Mouse (Mus musculus) forebrain, postnatal 0 days (tissue): Measurements from ENCODE around the gene Lrsam1. TPM values are rescaled to one million over a fixed set of nuclear protein-coding genes. Genes with fewer than 3 reads are reported as not detected.
A peak's percentile ranks its signal among the peaks of the same experiment; 100 is the strongest.

Experiments used
- ATAC-seq: fragments of 200-750 bp; cut with Nextera tagmentation; 2 replicates; pipeline ENCODE4 v1.8.0; 2017; ENCODE audit warnings: mild to moderate bottlenecking, moderate library complexity
- DNase-seq: peaks from one replicate; pipeline ENCODE4 v3.0.0-alpha.2; 2015
- H3K27ac ChIP-seq: fragments of 300-500 bp; sonication (generic); 2 replicates; pipeline ENCODE4 v1.5.1; 2014; ENCODE audit warnings: low read depth, mild to moderate bottlenecking, antibody characterized with exemption, low read length, moderate library complexity, mixed read lengths
- H3K27me3 ChIP-seq: fragments of 300-500 bp; sonication (generic); 2 replicates; pipeline ENCODE4 v1.6.1; 2014; ENCODE audit warnings: mild to moderate bottlenecking, low read length, mixed read lengths; ENCODE audit not compliant: insufficient read depth
- H3K36me3 ChIP-seq: fragments of 300-500 bp; sonication (generic); 2 replicates; pipeline ENCODE4 v1.6.1; 2014; ENCODE audit warnings: mild to moderate bottlenecking, moderate library complexity; ENCODE audit not compliant: insufficient read depth
- H3K4me1 ChIP-seq: fragments of 300-500 bp; sonication (generic); 2 replicates; pipeline ENCODE4 v1.6.1; 2014; ENCODE audit warnings: antibody characterized with exemption; ENCODE audit not compliant: insufficient read depth
- H3K4me2 ChIP-seq: fragments of 300-500 bp; sonication (generic); 2 replicates; pipeline ENCODE4 v1.6.1; 2014; ENCODE audit warnings: low read depth, mild to moderate bottlenecking, moderate library complexity
- H3K4me3 ChIP-seq: fragments of 300-500 bp; sonication (generic); 2 replicates; pipeline ENCODE4 v1.5.1; 2014; ENCODE audit warnings: low read depth, low read length, mixed read lengths
- H3K9ac ChIP-seq: fragments of 300-500 bp; sonication (generic); 2 replicates; pipeline ENCODE4 v1.6.1; 2014; ENCODE audit warnings: mild to moderate bottlenecking
- H3K9me3 ChIP-seq: fragments of 300-500 bp; sonication (generic); 2 replicates; pipeline ENCODE4 v1.6.1; 2016; ENCODE audit warnings: low read length
- CTCF ChIP-seq: sonication (generic); IDR thresholded peaks from 2 replicates; pipeline ENCODE4 v1.5.1; 2016; ENCODE audit warnings: antibody characterized with exemption, control low read depth, low read depth
- WGBS: fragments of 180-500 bp; shearing (Covaris S2); extraction: QIAGEN DNeasy Blood & Tissue Kit; methylation state at CpG from one replicate; pipeline ENCODE4 v1.1.7; 2014; 5-methylcytosine and 5-hydroxymethylcytosine counted together
- polyA plus RNA-seq: library from polyadenylated mRNA; unstranded; fragments of >200 nt; fragmentation: Nextera tagmentation; extraction: Ambion mirVana; gene quantifications from 2 replicates; pipeline ENCODE4 v1.2.1, GENCODE M21; 2015
- total RNA-seq: library from RNA; depleted of rRNA; stranded (reverse); fragments of >200 nt; gene quantifications from 2 replicates; pipeline ENCODE4 v1.2.3, GENCODE M21; 2014

Gene Lrsam1
- total and polyA plus RNA-seq, 2 experiments from 2014 or later, result 17.4 to 28.7 TPM

- H3K27ac ChIP-seq, result peak overlapping the region; percentile 67
- no peak for TF ChIP-seq CTCF
- H3K9me3 ChIP-seq, result no peaks in the 10 kb centered on the region
- 0 out of 2 replicates have a peak, but pooled peaks cover 2% of the 10 kb centered on the region for H3K36me3 ChIP-seq
- peak overlapping the region; percentile 10; the same call in 1 of the 2 replicates for H3K9ac ChIP-seq
- peak; percentile 38 for DNase-seq
- no peak overlapping the region for H3K4me2 ChIP-seq
- H3K4me3 ChIP-seq, result no peak overlapping the region
- ATAC-seq, result peak; percentile 61
- H3K27me3 ChIP-seq, result no peaks in the 10 kb centered on the region
- 28% methylated on average over 8 of the region's 8 CpGs for WGBS
- H3K4me1 ChIP-seq, result peaks cover 9% of the 10 kb centered on the region; the same call in 1 of the 2 replicates
Measured at GRCm38 (mm10) chr2:32895606-32896106, 65.8 kb downstream of the Lrsam1 start.

GRCm38 (mm10) chr2:32894097-32894496 lies 67.3 kb downstream of the Lrsam1 start:
- no peak for TF ChIP-seq CTCF

DNA sequence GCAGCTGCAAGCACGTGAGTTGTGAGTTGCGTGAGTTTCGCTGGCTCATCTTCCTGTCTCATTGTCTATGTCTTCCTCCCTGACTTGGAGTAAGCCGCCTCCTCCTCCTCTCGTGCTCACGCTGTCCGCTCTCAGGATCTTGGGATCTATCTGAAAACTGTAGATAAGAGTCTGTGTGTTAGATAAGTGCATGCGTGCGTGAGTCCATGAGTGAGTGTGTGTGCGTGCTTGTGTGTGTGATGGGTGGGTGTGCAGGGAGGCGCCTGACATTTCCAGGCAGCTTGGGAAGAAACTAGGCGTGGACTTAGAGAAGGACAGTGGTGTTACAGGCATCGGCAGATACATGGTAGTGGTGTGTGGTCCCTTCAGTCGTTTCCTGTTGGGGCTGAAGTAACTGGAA lies 68.9 kb downstream of the Lrsam1 start:
- H3K4me2 ChIP-seq, result no peak overlapping the region
- no peak for ATAC-seq

More at GRCm38 (mm10) chr2:32894097-32894496, 67.3 kb downstream of the Lrsam1 start:
- H3K9ac ChIP-seq, result no peak overlapping the region
- H3K27ac ChIP-seq, result no peak overlapping the region
- no peak for DNase-seq
- H3K36me3 ChIP-seq, result 0 out of 2 replicates have a peak, but pooled peaks cover 2% of the 10 kb centered on the region
- no peaks in the 10 kb centered on the region for H3K27me3 ChIP-seq
- no peaks in the 10 kb centered on the region for H3K9me3 ChIP-seq
- ATAC-seq, result no peak
- peaks cover 9% of the 10 kb centered on the region; the same call in 1 of the 2 replicates for H3K4me1 ChIP-seq
- WGBS, result 77% methylated on average over 2 of the region's 2 CpGs
- no peak overlapping the region for H3K4me2 ChIP-seq
- no peak overlapping the region for H3K4me3 ChIP-seq

DNA sequence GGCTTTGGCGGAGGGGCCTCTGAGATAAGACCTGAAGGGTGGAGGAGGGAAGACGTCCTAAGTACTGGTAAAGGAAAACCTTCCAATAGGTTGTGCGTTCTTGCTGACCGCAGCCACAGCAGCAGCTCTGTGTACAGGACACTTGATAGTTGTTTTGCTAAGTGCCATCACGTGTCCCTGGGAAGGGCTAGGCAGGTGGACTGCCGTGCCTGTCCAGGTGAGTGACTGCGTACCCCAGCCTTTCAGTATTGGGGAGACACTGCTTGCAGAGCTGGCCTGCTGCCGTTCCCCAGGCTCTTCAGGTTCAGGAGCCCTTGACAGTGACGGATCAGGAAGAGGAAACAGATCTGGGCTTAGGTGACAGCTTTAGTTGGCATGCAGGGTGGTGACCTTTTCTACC lies 70.1 kb downstream of the Lrsam1 start:
- no peak for ATAC-seq
- no peak overlapping the region for H3K9ac ChIP-seq
- TF ChIP-seq CTCF, result no peak
- no peaks in the 10 kb centered on the region for H3K27me3 ChIP-seq
- no peak overlapping the region for H3K27ac ChIP-seq
- no peaks in the 10 kb centered on the region for H3K9me3 ChIP-seq
- WGBS, result 75% methylated on average over 9 of the region's 9 CpGs
- H3K4me3 ChIP-seq, result no peak overlapping the region
- no peak for DNase-seq
- peaks cover 11% of the 10 kb centered on the region; the same call in 1 of the 2 replicates for H3K4me1 ChIP-seq
- H3K36me3 ChIP-seq, result 0 out of 2 replicates have a peak, but pooled peaks cover 2% of the 10 kb centered on the region
- H3K4me2 ChIP-seq, result no peak overlapping the region

More for the DNA sequence above, 68.9 kb downstream of the Lrsam1 start:
- TF ChIP-seq CTCF, result no peak
- DNase-seq, result no peak
- no peaks in the 10 kb centered on the region for H3K9me3 ChIP-seq
- H3K27me3 ChIP-seq, result no peaks in the 10 kb centered on the region
- no peak overlapping the region for H3K4me3 ChIP-seq
- WGBS, result 92% methylated on average over 14 of the region's 14 CpGs
- H3K9ac ChIP-seq, result no peak overlapping the region
- H3K4me1 ChIP-seq, result peaks cover 12% of the 10 kb centered on the region; the same call in 1 of the 2 replicates
- H3K27ac ChIP-seq, result no peak overlapping the region
- H3K36me3 ChIP-seq, result 0 out of 2 replicates have a peak, but pooled peaks cover 2% of the 10 kb centered on the region

GRCm38 (mm10) chr2:32890280-32890679 lies 71.1 kb downstream of the Lrsam1 start:
- Histone ChIP-seq H3K9ac (no peak overlapping the region), H3K4me2 (no peak overlapping the region), H3K36me3 (0 out of 2 replicates have a peak, but pooled peaks cover 2% of the 10 kb centered on the region), H3K27ac (no peak overlapping the region), H3K27me3 (no peaks in the 10 kb centered on the region), H3K9me3 (no peaks in the 10 kb centered on the region), H3K4me3 (no peak overlapping the region), H3K4me1 (0 out of 2 replicates have a peak, but pooled peaks cover 3% of the 10 kb centered on the region)
- 68% methylated on average over 3 of the region's 3 CpGs for WGBS
- no peak for TF ChIP-seq CTCF
- ATAC-seq (no peak), DNase-seq (no peak)

- Histone ChIP-seq H3K4me1 (peaks cover 3% of the 10 kb centered on the region; the same call in 1 of the 2 replicates), H3K9ac (no peak overlapping the region), H3K9me3 (no peaks in the 10 kb centered on the region), H3K27me3 (no peaks in the 10 kb centered on the region), H3K36me3 (no peaks in the 10 kb centered on the region), H3K27ac (no peak overlapping the region), H3K4me2 (no peak overlapping the region), H3K4me3 (no peak overlapping the region)
- DNase-seq (no peak), ATAC-seq (no peak)
- 41% methylated on average over 3 of the region's 3 CpGs for WGBS
- TF ChIP-seq CTCF, result no peak
Measured at GRCm38 (mm10) chr2:32888551-32888950, 72.9 kb downstream of the Lrsam1 start.

DNA sequence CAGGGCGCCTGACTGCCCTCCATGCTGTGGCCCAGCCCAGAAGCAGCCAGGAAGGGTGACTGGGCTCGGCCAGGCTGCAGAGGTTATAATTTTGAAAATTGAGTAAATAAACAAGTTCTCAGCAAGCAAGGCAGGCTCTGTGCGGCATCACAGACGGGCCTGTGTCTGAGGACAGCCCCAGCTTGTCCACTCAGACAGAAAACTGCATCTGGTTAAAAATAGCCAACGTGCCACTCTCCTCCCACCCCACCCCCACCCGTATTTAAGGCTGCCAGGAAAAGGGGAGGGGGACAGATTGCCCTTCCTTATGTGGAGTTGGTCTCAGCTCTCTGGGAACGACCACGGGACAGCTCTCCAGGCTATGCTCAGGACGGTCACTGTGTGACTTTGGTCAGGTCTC lies 73.4 kb downstream of the Lrsam1 start:
- H3K9ac ChIP-seq, result no peak overlapping the region
- H3K4me3 ChIP-seq, result no peak overlapping the region
- H3K9me3 ChIP-seq, result no peaks in the 10 kb centered on the region
- peaks cover 3% of the 10 kb centered on the region; the same call in 1 of the 2 replicates for H3K4me1 ChIP-seq
- H3K4me2 ChIP-seq, result no peak overlapping the region
- H3K36me3 ChIP-seq, result no peaks in the 10 kb centered on the region
- no peak overlapping the region for H3K27ac ChIP-seq
- DNase-seq (no peak), ATAC-seq (peak; percentile 18; the same call in 1 of the 2 replicates)
- TF ChIP-seq CTCF, result no peak
- 29% methylated on average over 9 of the region's 9 CpGs for WGBS
- H3K27me3 ChIP-seq, result no peaks in the 10 kb centered on the region
